Mouse (Mus musculus) cerebral cortex, adult 2 months (tissue): Measurements from ENCODE around the gene Tbata.

Source experiments
- WGBS: fragments of 180-500 bp; shearing (Covaris S2); methylation state at CpG from one replicate; pipeline ENCODE4 v1.1.7; 2018; 5-methylcytosine and 5-hydroxymethylcytosine counted together

Tbata gene

DNA sequence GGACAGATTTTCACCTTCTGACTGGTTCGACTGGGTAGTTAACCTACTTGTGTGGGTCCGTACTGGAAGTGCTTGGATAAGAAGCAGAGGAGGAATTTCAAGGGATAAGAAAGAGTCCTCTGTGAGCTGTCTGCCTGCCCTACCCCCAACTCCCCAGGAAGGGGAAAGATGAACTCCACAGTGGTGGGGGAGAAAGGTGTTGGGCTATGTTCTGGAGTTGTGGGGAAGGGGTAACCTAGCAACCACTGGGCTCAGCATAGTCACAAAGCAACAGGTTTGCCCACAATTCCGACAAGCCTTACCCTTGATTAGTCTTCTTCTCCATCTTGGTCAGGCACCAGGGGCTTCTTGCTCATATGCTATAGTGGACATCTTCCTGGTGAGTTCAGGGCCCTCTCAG is at the start of gene Tbata:
Gene Tbata (plus strand): TSS at position 301 of the 400 bp plus-strand sequence.
- WGBS = 73% methylated on average over 3 of the region's 3 CpGs

- WGBS = 85% methylated on average over 3 of the region's 3 CpGs
Measured at GRCm38 (mm10) chr10:61123276-61123913, 48.4 kb upstream of the Tbata start.

DNA sequence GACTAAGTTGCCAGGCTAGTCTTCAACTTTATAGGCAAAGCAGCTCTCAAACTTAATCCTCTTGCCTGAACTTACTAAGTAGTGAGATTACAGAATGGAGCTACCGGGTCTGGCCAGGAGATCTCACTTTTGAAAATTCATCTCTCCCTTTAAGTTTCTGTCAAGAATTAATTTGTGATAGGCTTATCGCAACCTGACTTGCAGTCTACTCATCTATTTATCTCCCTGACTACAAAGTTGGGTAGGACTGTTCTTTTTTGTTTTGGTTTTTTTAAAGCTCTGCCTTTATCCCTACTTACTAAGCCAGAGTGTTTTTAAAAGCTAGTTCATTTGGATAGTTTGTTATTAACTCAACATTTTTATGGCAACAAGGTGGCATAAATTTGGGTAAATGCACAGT is 47.3 kb upstream of the Tbata start:
- WGBS = 96% methylated on average over 2 of the region's 2 CpGs

GRCm38 (mm10) chr10:61128701-61129365 is 42.9 kb upstream of the Tbata start:
- WGBS = 90% methylated on average over 1 of the region's 1 CpGs

DNA sequence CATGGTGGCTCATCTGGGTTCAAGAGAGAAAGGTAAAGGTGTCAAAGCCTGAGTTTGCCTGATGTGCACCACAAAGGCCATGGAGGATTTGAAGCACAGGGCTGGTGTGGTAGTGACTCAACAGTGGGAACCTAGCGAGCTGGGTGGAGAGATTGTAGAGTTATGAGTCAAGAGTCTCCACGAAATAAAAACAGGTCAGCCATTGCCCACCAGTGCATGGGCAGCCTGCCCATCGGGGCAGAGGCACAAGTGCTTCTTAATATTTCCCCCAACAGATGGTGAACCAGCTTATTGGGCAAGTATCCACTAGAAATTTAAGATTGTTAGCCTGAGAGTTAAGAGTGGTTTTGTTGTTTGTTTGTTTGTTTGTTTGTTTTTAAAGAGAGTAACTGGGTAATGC is 40.8 kb upstream of the Tbata start:
- 81% methylated on average over 3 of the region's 3 CpGs for WGBS

GRCm38 (mm10) chr10:61134041-61134440 is 37.7 kb upstream of the Tbata start:
- 65% methylated on average over 4 of the region's 4 CpGs for WGBS

- WGBS = 67% methylated on average over 3 of the region's 3 CpGs
Measured at GRCm38 (mm10) chr10:61135226-61135839, 36.4 kb upstream of the Tbata start.

DNA sequence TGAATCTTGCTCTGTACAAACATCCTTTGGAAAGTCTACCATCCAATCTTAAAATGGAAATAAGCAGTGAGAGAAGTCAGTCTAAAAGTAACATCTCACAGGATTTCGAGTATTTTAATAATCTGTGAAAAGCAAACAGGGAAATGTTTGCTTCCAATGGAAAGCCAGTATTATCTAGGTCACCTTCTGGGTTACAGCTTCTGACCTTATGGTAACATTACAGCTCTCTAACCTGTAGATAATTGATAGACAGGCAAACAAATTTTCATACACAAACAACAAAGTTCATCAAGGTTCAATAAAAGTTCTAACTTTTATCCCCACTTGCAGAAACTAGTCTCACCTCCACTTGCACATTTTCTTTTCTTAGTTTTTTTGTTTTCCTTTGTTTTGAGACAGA is 34.2 kb upstream of the Tbata start:
- 57% methylated on average over 1 of the region's 1 CpGs for WGBS

GRCm38 (mm10) chr10:61143343-61143742 is 28.4 kb upstream of the Tbata start:
- WGBS = 92% methylated on average over 2 of the region's 2 CpGs

DNA sequence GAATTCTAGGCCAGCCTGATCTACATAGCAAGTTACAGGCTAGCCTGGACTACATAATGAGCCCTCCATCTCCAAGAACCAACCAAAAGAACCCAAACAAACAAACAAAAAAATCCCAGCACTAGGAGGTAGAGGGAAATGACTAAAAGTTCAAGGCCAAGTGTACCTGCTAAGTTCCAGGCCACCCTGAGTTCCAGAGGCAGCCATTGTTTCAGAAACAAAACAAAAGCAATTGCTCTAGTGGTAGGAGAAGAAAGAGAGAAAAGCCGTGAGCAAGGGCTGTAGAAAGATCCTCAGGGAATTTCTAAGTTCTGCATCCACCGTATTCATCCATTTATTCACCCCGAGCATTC is 26.0 kb upstream of the Tbata start:
- WGBS = 3% methylated on average over 3 of the region's 3 CpGs

- under 1% methylated on average over 53 of the region's 53 CpGs for WGBS
Measured at GRCm38 (mm10) chr10:61146119-61146806, 25.5 kb upstream of the Tbata start.

DNA sequence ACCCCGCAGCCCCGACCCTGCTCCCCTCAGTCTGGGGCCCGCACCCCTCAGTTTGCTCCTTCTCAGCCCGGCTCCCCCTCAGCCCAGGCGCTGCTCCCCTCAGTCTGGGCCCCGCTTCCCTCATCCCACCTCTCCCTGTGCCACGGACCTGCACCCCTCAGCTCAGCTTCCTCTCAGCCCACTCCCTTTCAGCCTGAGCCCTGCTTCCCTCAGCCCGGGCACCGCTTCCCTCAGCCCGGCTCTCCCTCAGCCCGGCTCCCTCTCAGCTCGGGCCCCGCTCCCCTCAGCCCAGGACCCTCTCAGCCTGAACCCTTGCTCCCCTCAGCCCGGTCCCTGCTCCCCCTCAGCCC is 25.0 kb upstream of the Tbata start:
- 2% methylated on average over 14 of the region's 14 CpGs for WGBS

DNA sequence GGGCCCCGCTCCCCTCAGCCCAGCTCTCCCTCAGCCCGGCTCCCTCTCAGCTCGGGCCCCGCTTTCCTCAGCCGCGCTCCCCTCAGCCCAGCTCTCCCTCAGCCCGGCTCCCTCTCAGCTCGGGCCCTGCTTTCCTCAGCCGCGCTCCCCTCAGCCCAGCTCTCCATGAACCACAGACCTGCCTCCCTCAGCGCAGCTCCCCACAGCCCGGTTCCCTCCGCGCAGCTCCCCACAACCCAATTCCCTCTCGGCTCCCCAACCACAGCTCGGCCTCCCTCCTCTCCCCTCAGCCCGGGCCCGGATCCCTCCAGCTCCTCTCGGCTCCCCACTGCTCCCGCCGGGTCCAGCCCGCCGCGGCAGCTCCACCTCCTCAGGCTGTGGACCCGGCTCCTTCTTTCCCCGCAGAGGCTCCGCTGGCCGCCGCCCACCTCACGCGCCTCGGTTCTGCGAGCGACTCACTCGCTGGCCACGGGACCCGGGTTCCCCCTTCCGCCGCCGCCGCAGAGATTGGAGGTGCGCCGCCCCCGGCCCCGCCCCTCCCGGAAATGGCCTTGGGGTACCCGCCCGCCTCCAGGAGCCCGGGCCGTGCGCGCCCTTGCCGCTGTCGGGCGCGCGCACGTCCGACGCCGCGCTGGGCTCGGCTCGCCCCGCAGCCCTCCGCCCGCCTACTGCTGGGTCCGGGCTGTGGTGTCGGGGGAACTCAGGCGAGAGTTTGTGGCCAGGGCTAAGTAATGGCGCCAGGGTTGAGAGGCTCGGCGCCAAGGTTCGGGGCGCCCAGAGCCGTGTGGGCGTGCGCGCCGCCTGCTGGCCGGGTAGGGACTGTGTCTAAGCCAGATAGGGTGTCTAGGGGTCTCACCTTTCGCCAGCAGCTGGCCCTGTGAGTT is 24.4 kb upstream of the Tbata start, which contains the start of gene Sgpl1:
Gene Sgpl1 (minus strand): TSS at position 547 of the 884 bp plus-strand sequence.
- WGBS = under 1% methylated on average over 80 of the region's 82 CpGs

GRCm38 (mm10) chr10:61149476-61149875 is 22.3 kb upstream of the Tbata start:
- WGBS = 88% methylated on average over 3 of the region's 3 CpGs

GRCm38 (mm10) chr10:61150616-61151015 is 21.1 kb upstream of the Tbata start:
- WGBS = 59% methylated on average over 6 of the region's 6 CpGs

DNA sequence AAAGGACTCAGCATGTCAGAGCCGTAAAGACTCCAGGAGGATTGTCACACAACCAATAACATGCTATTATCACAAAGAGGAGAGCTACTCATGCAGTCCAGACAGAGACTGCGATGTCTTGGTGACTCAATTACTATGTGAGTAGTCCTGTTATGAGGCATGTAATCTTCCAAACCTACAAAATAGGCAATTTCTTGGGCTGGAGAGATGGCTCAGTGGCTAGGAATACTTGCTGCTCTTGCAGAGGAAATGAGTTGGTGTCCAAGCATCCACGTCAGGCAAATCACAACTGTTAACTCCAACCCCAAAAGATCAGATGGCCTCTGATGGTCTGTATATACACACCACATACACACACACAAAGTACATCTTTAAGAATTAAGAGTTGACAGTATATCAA is 16.1 kb upstream of the Tbata start:
- WGBS = 88% methylated on average over 3 of the region's 3 CpGs

DNA sequence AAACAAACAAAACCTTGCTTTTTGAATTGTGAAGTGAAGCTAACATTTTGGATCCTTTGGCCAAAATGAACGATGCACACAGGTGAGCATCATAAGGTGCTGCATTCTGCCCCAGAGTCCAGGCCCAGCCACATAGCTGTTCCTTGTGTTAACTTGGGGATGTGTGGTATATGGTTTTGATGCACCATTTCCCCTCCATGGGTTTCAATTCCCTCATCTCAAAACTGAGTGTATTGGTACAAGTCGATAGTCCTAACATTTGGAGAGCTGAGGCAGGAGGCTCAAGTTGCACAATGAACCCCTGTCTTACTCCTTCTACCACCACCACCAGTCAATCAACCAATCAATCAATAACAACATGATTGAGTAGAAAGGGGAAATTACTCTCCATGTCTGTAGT is 15.3 kb upstream of the Tbata start:
- WGBS = 91% methylated on average over 2 of the region's 2 CpGs

DNA sequence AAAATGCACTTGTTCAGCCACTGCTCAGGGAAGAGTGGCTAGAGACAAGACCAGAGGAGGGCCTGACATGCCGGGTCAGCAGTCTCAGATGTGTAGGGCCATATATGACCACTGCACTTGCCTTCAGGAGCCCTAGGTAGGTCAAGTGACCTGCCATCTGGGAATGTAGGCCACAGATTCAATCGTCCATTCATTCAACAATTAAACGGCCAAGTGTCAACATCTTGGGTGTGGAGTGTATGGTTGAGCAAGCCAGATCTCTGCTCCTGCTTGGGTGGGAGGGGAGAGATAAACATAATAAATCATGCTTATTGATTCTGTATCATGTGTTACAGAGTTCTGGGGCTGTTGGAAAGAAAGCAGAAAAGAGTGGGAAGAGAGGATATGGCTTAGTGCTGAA is 13.2 kb upstream of the Tbata start:
- 87% methylated on average over 3 of the region's 3 CpGs for WGBS

DNA sequence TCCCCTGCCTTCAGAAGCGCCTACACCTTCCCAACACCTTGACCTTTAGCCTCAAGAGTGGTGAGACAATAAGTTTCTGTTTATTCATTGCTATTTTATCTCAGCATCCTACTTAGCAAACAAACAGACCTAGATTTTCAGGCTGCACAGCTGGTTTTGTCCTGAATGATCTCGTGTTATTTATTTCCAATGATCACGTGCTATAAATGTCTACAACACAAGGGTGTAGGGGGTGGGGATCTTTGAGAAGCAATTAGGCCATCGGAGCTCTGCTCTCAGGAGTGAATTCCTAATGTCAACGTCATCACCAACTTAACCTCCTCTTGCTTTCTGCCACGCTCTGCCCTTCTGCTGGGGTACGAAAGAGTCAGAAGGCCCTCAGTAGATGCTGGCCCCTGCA is 11.7 kb upstream of the Tbata start:
- 82% methylated on average over 7 of the region's 7 CpGs for WGBS

- WGBS = 87% methylated on average over 4 of the region's 4 CpGs
Measured at GRCm38 (mm10) chr10:61160671-61161070, 11.1 kb upstream of the Tbata start.

- 89% methylated on average over 3 of the region's 3 CpGs for WGBS
Measured at GRCm38 (mm10) chr10:61162366-61162765, 9.4 kb upstream of the Tbata start.
